Mouse (Mus musculus) embryonic facial prominence, embryonic 15.5 days (tissue): Measurements from ENCODE around the gene Sema6c. TPM values are rescaled to one million over a fixed set of nuclear protein-coding genes. Genes with fewer than 3 reads are reported as not detected.
A peak's percentile ranks its signal among the peaks of the same experiment; 100 is the strongest.

Experiments
- ATAC-seq: fragments of 200-750 bp; cut with Nextera tagmentation; 2 replicates; pipeline ENCODE4 v1.8.0; 2017; ENCODE audit warnings: low read depth, moderate TSS enrichment; ENCODE audit not compliant: insufficient number of reproducible peaks, low FRiP score, low TSS enrichment
- H3K27ac ChIP-seq: fragments of 300-500 bp; sonication (generic); replicated peaks from 2 replicates; pipeline ENCODE4 v1.5.1; 2015; ENCODE audit warnings: mild to moderate bottlenecking, inconsistent platforms
- H3K27me3 ChIP-seq: fragments of 300-500 bp; sonication (generic); 2 replicates; pipeline ENCODE4 v1.6.1; 2015; ENCODE audit warnings: inconsistent platforms
- H3K36me3 ChIP-seq: fragments of 300-500 bp; sonication (generic); 2 replicates; pipeline ENCODE4 v1.6.1; 2015; ENCODE audit warnings: mild to moderate bottlenecking, inconsistent platforms
- H3K4me1 ChIP-seq: fragments of 300-500 bp; sonication (generic); 2 replicates; pipeline ENCODE4 v1.6.1; 2015; ENCODE audit warnings: inconsistent platforms
- H3K4me2 ChIP-seq: fragments of 300-500 bp; sonication (generic); replicated peaks from 2 replicates; pipeline ENCODE4 v1.6.1; 2015; ENCODE audit warnings: mild to moderate bottlenecking, inconsistent platforms
- H3K4me3 ChIP-seq: fragments of 300-500 bp; sonication (generic); replicated peaks from 2 replicates; pipeline ENCODE4 v1.5.1; 2015; ENCODE audit warnings: mild to moderate bottlenecking, inconsistent platforms
- H3K9ac ChIP-seq: fragments of 300-500 bp; sonication (generic); 2 replicates; pipeline ENCODE4 v1.6.1; 2015; ENCODE audit warnings: inconsistent platforms
- H3K9me3 ChIP-seq: fragments of 300-500 bp; sonication (generic); replicated peaks from 2 replicates; pipeline ENCODE4 v1.6.1; 2016; ENCODE audit warnings: inconsistent platforms
- WGBS: fragments of 180-500 bp; shearing (Covaris S2); methylation state at CpG from one replicate; pipeline ENCODE4 v1.1.7; 2015; 5-methylcytosine and 5-hydroxymethylcytosine counted together
- microRNA-seq: library from miRNA; unstranded; fragments of <30 nt; microRNA quantifications from one replicate; pipeline ENCODE4, GENCODE M21; 2016; ENCODE audit warnings: borderline number of aligned reads
- polyA plus RNA-seq: library from polyadenylated mRNA; unstranded; fragments of >200 nt; fragmentation: Nextera tagmentation; extraction: Ambion mirVana; gene quantifications from 2 replicates; pipeline ENCODE4 v1.2.1, GENCODE M21; 2015

Gene Sema6c
- polyA plus RNA-seq, 1 experiment from 2014 or later, result 13.1 TPM

DNA sequence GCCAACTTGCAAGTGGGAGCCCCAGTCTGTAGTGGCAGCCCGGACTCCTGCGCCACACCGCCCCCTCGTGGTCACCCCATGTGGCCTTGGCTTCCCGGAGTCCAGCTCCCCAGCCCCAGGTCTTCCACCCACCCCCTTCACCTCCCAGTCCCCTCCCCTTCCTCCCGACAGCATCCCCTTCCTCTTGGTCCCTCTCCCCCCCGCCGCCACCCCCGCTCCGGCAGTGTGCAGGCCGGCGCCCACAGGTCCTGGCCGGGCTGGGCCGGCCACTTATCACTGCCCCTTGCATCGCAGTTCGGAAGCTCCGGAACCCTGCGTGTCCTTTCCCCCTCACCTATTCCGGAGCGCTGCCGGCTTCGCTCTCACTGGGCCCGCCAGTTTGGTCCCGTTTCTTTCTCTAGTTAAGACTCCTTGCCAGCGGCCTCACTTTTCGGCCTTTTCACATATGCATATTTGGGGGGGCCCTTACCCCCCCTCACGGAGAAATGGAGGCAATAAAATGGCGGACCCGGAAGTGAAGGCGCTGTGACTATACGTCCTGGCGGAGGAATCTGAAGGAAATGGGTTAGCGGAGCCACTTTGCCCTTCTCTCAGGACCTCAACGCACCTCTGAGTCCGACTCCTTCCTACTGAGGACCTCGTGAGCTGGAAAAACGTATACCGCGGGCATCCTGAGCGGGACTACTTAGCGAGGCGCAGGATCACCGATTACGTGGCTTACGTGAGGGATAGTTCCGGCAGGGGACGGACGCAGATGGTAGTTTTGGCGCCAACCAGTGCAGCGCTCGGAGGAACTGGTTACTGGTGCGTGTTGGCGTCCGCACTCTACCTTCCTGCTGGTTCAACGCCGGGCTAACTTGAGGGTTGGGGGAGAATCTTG lies 57.2 kb downstream of the Sema6c start, which contains the start of gene Gabpb2:
TSS of gene Gabpb2 (minus strand) at position 662 of the 880 bp plus-strand sequence.
- WGBS, result under 1% methylated on average over 56 of the region's 56 CpGs
- Histone ChIP-seq H3K9me3 (no peaks in the 10 kb centered on the region), H3K4me1 (peaks cover 12% of the 10 kb centered on the region), H3K4me2 (peak within 1 kb of the TSS; percentile 53), H3K4me3 (peak within 1 kb of the TSS; percentile 76), H3K27ac (peak within 1 kb of the TSS; percentile 100), H3K27me3 (no peaks in the 10 kb centered on the region), H3K9ac (peak within 1 kb of the TSS; percentile 92), H3K36me3 (peaks cover 41% of the 10 kb centered on the region)
- ATAC-seq, result peak; percentile 92

DNA sequence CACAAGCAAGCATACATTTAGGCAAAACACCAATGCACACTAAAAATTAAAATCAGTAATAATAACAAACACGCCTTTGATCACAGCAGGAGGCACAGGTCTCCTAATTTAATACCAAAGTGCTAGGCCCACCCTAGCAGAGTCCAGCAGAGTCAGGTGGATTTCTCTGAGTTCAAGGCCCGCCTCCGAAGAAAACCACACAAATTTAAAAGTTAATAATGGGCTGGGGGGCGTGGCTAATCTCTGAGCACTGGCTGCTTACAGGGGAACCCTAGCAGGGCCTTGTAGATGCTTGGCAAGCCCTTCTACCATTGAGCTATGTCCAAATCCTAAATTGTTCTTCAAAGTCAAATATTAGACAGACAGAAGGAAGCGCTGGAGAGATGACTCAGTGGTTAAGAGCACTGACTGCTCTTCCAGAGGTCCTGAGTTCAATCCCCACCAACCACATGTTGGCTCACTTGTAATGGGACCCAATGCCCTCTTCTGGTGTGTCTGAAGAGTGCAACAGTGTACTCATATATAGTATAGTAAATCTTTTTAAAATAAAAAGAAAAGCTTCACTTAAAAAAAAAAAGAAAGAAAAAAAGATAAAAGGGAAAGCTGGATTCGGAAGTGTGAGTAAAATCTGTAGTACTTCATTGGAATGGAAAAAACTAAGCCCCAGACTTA lies 58.3 kb downstream of the Sema6c start:
- peak overlapping the region; percentile 76 for H3K4me3 ChIP-seq
- no peaks in the 10 kb centered on the region for H3K9me3 ChIP-seq
- no peaks in the 10 kb centered on the region for H3K27me3 ChIP-seq
- peaks cover 14% of the 10 kb centered on the region for H3K4me1 ChIP-seq
- H3K4me2 ChIP-seq, result peak overlapping the region; percentile 53
- peak overlapping the region; percentile 100; the same call in 1 of the 2 replicates for H3K27ac ChIP-seq
- 75% methylated on average over 6 of the region's 6 CpGs for WGBS
- H3K36me3 ChIP-seq, result peaks cover 50% of the 10 kb centered on the region
- ATAC-seq, result no peak
- H3K9ac ChIP-seq, result no peak overlapping the region

DNA sequence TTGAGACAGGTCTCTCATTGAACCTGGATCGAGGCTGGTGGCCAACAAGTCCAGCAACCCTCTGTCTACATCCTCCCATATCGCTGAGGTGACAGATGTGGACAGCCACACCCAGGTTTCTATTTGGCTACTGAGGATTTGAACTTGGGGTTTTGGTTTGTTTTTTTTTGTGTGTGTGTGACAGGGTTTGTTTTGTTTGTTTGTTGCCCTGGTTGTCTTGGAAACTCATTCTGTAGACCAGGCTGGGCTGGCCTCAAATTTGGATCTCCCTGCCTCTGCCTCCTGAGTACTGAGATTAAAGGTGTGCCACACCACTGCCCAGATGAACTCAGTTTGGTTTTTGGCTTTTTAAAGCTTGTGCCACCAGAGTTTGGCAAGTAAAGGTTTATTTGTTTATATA lies 62.8 kb downstream of the Sema6c start:
- Histone ChIP-seq H3K27ac (no peak overlapping the region), H3K9me3 (no peaks in the 10 kb centered on the region), H3K4me3 (no peak overlapping the region), H3K36me3 (peaks cover 51% of the 10 kb centered on the region), H3K4me2 (no peak overlapping the region), H3K9ac (no peak overlapping the region), H3K4me1 (peaks cover 23% of the 10 kb centered on the region), H3K27me3 (no peaks in the 10 kb centered on the region)
- no peak for ATAC-seq
- WGBS, result 97% methylated on average over 2 of the region's 2 CpGs

Small RNAs within 50 kb of the gene (microRNA-seq; reads per million reads assigned to microRNA genes)
- not detected for gene Mir8099-1

Other genes starting within 250 kb of the Sema6c start
- 51.5 and 61.5 TPM in 2 replicates for gene Selenbp1, start 227.4 kb upstream of the Sema6c start, polyA plus RNA-seq
- 8.7 and 11.0 TPM in 2 replicates for gene Rfx5, start 206.4 kb upstream of the Sema6c start, polyA plus RNA-seq
- 24.3 and 29.0 TPM in 2 replicates for gene Pi4kb, start 185.7 kb upstream of the Sema6c start, polyA plus RNA-seq
- gene Zfp687, start 145.0 kb upstream of the Sema6c start, polyA plus RNA-seq, result 21.4 and 25.2 TPM in 2 replicates
- 265 and 267 TPM in 2 replicates for gene Psmd4, start 117.8 kb upstream of the Sema6c start, polyA plus RNA-seq
- 22.3 and 23.0 TPM in 2 replicates for gene Pip5k1a, start 53.5 kb upstream of the Sema6c start, polyA plus RNA-seq
- 142 and 162 TPM in 2 replicates for gene Vps72, start 49.4 kb upstream of the Sema6c start, polyA plus RNA-seq
- gene Tmod4, start 36.0 kb upstream of the Sema6c start, polyA plus RNA-seq, result 1.7 and 3.8 TPM in 2 replicates
- gene Scnm1, start 26.4 kb upstream of the Sema6c start, polyA plus RNA-seq, result 73.0 and 79.5 TPM in 2 replicates
- gene Lysmd1, start 26.4 kb upstream of the Sema6c start, polyA plus RNA-seq, result 16.9 and 17.4 TPM in 2 replicates
- 6.6 and 7.6 TPM in 2 replicates for gene Tnfaip8l2, start 18.1 kb upstream of the Sema6c start, polyA plus RNA-seq
- 8.9 and 9.8 TPM in 2 replicates for gene Gabpb2, start 57.5 kb downstream of the Sema6c start, polyA plus RNA-seq
- gene Cdc42se1, start 68.3 kb downstream of the Sema6c start, polyA plus RNA-seq, result 121 and 123 TPM in 2 replicates
- 18.4 and 19.2 TPM in 2 replicates for gene Mllt11, start 71.7 kb downstream of the Sema6c start, polyA plus RNA-seq
- 0.54 and 0.80 TPM in 2 replicates for gene Gm128, start 81.1 kb downstream of the Sema6c start, polyA plus RNA-seq
- 10.3 and 10.7 TPM in 2 replicates for gene Bnipl, start 90.7 kb downstream of the Sema6c start, polyA plus RNA-seq
- gene Mindy1, start 120.9 kb downstream of the Sema6c start, polyA plus RNA-seq, result 48.1 and 54.0 TPM in 2 replicates
- 26.0 and 26.5 TPM in 2 replicates for gene Prune1, start 121.6 kb downstream of the Sema6c start, polyA plus RNA-seq
- gene Anxa9, start 146.7 kb downstream of the Sema6c start, polyA plus RNA-seq, result 8.8 and 11.6 TPM in 2 replicates
- gene Cers2, start 154.3 kb downstream of the Sema6c start, polyA plus RNA-seq, result 146 and 153 TPM in 2 replicates
- gene Setdb1, start 196.7 kb downstream of the Sema6c start, polyA plus RNA-seq, result 38.3 and 39.4 TPM in 2 replicates
- gene 4930558C23Rik, start 242.4 kb downstream of the Sema6c start, polyA plus RNA-seq, result 0.24 TPM in 1 of 2 replicates, not detected in the other